Mouse (Mus musculus) cerebellum, adult (tissue): ENCODE data around the gene Rusc2.

Experiments
- ATAC-seq: cut with Nextera tagmentation; 2 replicates; pipeline ENCODE4 v1.9.2; 2017; ENCODE audit warnings: mild to moderate bottlenecking, moderate library complexity, mixed read lengths; ENCODE audit not compliant: insufficient number of reproducible peaks, low FRiP score, low TSS enrichment

Rusc2 gene

DNA sequence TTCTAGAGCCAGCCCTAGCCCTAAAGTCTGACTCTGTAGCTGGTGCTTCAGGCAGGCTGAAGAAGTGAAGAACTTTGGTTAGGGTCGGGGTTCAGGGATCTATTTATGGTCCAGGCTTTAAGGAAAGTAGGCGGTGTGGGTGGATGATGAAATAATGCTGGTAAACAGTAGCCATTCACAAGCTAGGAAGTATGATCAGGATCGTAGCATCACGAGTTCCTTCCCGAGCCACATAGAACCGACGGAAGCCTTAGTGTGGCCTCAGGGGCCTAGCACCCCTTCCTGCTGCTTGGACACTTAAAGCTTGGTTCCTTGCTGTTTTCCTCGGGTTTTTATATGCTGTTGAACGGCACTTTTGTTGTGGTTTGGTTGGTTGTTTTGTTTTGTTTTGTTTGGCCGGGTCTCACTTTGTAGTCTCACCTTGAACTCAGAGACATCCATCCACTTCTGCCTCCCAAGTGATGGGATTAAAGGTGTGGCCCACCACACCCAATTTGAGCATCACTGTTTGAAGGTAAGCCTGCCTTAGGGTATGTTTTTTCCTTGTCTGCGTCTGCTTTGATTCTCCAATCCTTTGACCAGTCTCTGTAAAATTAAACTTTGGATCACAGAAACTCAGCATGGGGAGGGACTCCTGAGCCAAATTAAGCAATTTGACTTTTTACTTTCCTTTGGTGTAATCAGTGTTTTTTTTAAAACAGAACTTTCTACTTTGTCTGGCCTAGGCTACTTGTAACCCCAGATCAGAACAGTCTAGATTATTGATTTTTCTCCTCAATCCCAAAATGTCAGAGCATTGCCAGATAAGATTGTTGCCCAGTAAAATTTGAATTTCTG, 1.7 kb downstream of the Rusc2 start:
- ATAC-seq = no peak

DNA sequence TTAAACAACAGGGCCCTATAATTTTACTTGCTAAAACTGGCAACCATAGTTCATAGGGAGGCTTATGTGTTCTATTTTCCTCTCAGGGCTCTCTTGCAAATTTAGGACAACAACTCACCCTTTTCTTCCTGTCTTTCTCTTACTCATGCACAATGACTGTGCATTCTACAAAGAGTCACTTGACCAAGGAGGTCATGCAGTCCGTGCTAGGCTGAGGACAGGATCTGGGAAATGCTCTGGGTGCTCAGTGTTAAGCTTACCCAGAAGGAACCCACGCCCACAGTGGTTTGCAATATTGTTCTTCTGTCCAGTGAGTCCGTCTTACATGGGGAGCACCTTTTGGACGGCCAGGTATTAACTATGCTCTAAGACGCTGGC, 2.3 kb downstream of the Rusc2 start:
- ATAC-seq = no peak

DNA sequence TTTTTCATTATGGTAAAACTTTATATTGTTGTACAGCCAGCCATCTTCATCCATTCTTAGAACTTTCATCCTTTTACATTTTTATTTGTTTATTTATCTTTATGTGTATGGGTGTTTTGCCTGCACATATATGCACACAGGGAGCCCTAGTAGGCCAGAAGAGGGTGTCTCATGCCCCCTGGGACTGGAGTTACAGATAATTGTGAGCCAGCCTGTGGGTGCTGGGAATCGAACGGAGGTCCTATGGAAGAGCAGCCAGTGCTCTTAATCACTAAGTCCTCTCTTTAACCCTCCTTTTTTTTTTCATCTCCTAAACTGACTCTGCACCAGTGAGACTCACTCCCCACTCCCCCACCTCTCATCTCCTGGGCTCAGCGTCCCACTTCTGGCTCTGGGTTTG, 2.8 kb downstream of the Rusc2 start:
- ATAC-seq = no peak

DNA sequence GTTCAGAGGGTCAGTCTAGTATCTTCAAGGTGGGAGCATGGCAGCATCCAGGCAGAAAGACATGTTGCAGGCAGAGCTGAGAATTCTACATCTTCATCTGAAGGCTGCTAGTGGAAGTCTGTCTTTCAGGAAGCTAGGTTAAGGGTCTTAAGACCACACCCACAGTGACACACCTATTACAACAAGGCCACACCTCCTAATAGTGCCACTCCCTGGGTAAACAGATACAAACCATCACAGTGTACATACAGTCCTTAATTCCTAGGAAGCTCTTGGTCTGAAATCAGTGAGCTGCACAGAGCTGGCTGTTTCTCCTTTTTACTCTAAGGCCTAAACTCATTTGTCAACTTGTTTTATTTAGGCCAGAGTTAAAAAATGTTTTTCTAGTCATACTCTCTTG, 5.2 kb downstream of the Rusc2 start:
- ATAC-seq = no peak

DNA sequence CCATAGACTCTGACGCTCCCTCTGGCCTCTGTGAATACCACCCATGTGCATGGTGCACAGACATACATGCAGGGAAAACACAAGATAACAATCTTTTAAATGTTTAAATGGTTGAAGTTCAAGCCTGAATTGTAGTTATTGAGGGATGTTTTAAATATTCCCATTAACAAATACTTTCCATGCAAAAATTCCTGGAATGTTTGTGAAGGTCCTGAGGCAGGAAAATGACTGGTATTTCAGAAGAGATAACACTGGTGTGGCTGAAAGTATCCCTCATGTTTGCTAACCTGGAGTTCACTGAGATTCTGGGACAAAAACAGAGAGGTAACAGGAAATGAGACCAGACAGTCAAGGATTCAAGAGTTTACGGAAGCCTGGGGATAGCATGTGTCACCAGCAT, 7.6 kb downstream of the Rusc2 start:
- no peak for ATAC-seq

DNA sequence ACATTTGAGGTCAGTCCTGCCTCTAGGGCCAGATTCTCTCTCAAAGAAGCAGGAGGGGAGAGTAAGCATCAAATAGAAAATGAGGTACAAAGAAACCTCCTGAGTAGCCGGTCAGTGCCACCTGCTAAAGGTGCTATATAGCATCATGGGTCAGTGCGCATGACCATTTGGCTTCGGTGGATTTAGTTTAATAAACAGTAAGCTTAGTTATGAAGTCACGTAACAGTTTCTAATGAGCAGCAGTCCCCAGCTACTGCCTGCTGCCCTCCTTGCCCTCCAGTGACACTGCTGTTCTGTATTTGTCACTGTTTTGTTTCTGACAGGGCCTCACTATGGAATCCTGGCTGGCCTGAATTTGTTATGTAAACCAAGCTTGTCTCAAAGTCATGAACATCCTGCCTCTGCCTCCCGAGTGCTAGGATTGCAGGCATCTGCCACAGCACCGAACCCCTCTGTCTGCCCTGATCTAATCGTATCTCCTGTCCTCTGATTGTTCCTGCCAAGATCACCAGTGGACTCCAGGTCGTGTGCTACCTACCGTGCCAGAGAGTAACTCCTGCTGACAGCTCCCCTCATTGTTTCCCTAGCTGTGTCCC, 8.2 kb downstream of the Rusc2 start:
- peak; percentile 33; the same call in 1 of the 2 replicates for ATAC-seq

DNA sequence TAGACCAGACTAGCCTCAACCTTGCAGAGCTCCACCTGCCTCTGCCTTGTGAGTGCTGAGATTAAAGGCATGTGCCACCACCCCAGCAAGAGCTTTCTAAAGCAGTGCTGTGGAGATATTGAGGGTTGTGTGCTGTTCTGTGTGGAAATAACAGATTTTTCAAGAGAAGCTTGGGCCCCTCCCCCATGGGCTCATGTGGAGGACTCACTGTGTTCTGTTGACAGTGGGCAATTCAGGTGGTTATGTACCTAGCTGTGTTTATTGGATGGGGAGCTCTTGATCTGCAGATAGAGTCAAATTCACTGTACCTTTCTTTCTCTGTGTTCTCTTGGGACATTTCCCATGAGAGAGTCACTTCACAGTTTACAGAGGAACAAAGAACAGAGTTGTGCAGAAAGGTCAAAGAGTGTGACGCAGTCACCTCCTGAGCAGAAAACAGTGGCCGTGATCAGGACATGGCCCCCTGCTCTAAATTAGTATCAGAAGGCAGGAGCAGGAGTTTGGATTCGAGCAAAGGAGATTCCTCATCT, 9.8 kb downstream of the Rusc2 start:
- no peak for ATAC-seq

DNA sequence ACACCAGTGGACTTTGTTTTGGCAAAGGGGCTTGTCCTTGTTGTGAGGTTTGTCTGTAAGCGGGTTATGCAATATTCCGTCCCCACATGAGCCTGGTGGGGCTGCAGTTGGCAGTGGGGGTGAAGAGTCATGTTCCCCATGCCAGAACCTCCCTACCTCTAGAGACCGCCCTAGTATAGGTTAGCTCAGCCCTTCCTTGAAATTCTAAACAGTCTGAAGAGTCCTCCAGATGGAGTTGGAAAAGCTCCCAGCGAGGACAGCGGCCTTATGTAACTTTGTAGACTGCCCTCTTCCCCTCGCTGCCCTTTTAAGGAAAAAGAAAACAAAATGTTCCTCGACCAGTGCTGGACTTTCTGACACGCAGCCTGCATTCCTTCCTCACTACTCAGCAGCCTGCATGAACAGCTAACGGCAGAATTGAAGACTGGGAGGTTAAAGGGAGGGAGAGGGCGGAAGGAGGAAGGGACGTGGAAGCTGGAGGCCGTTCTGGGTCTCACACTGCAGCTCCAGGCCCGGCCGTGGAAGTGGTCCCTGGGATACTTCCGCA, 12.6 kb downstream of the Rusc2 start:
- peak; percentile 68 for ATAC-seq

DNA sequence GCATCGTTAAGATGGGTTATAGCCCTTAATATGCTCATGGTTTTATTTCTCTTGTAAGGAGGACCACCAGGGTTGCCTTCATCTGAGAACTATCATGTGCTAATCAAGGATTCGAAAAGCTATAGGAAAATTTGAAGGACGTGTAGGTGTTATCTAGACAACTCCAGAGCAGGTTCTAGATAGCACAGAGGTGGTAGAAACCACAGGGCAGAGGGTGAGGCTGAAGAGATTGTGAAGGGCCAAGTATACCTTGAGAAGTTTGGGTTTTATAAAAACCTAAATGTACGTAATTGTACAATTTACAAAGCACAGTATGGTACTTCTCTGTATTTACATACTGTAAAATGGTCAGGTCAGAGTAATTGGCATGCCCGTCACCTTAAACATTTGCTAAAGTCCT, 13.4 kb downstream of the Rusc2 start:
- no peak for ATAC-seq

DNA sequence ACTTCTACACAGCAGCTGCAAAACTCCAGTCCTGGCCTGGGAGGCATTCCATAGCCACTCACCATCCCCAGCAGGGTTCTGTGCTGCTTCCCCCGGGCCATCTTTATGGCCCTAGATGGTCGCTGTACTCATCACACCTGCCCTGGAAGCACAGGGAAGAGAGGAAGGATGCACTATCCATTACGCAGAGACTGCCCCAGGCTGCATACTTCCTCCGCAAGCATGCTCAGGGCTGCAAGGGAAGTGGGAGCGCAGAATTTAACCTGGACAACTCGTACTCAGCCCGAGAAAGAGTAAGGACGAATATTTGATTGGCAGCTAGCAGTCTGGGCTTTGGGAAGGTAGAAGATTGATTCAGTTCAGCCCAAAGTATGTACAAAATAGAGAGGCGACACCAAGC, 14.1 kb downstream of the Rusc2 start:
- ATAC-seq = no peak

DNA sequence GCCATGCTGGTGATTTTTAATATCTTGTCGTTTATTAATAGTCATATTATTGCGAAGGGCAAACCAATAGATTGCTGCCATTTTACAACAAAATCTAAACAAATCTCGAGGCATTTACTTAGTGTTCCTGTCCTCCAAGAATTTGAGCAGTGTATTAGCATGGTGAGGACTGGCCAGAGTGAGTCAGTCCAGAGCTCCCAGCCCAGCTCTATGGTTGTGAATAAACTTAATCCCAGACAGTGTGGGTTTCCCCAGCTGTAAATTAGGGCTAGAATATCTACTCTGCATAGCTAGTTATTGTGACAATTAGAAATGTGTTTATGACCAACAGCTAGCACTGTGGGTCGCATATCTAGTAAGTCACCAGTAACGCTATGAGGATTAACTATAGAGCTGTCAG, 14.6 kb downstream of the Rusc2 start:
- no peak for ATAC-seq

DNA sequence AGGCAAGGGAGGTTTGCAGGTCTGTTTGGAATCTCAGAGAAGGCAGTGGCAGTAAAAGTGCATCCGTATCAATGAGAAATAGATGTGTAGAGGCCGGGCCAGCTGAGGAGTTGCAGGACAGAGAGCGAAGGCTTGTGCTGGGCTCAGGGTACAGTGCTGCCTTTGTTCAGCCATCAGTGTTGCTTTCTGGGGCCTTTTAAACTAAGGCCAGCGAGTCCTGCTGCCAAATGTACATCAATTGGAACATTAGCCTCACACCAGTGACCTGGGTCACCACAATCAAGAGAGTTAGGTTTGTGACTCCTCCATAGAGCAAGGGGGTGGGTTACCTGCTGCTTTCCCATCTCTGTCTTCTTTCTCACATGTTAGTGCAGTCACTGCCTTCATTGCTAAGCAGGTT, 16.2 kb downstream of the Rusc2 start:
- ATAC-seq = no peak

DNA sequence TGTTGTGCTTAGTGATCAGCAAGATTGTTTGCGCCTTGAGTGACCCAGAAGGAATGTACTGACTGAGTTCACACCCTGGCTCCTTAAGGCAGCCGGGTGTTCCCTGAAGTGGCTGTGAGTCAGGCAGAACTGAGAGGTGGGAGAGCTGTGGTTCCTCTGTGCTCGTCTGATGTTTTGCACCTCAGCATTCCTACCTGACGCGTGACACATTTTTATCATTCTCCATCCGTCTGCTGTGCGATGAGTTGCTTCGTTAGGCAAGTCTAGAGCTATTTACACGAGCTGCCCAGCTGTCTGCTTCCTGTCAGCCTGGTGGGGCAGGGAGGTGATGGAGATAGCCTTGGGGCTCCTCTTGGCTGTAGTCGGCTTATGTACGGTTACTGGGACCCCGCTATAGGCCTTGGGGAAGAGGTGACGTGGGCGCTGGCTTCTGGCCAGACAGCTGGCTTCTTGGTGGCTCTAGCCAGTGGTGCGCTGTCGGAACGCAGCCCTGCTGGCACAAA, 17.1 kb downstream of the Rusc2 start:
- ATAC-seq = no peak

DNA sequence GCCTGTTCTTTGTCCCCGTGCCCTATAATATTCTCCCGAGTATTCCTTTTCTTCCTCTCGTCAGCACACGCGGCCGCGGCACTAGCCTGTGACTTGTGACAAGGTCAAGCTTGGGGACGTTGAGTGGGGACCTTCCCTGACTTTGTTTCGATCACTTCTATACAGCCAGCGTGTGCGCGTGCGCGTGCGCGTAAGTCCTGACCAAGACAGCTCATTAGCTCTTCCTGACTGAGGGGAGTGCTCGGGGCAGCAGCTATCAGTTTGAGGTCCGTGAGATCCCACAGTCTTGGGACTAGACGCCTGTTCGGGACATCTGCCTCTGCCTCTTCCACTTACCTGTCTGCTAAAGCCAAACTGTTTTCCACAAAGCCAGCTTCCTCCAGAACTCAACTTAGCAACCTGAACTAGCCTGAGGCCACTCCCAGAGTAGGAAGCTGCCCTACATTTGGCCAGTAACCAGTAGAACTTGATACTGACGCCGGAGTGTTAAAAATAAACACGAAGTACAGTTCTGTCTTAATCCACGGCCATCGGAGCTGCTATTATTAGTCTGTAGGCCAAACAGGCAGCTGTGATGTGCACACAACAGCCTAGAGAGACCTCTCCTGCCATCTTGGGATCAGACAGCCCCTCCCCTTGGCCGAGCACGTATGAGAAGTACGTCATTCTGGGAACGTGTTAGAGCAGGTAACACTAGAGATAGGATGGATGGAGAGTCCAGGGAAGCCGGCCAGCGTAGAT, 17.8 kb downstream of the Rusc2 start:
- no peak for ATAC-seq

DNA sequence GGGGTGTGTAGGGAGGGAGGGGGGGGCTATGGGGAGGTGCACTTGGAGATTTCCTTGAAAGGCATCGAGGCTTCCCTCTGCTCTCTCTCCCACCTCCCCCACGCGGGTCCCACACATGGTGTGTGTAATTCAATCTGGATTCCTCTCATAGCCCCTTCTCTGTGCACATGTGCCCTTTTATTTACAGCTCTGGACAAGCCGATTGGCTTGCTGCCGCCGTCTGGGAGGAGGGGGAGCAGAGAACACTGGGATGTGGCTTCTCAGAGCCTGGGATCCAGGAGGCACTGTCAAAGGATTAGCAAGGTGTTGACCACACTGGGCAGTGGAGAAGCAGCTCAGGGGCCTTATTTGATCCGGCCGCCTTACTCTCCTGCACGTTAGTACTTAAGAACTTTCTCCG, 19.2 kb downstream of the Rusc2 start:
- ATAC-seq = no peak

DNA sequence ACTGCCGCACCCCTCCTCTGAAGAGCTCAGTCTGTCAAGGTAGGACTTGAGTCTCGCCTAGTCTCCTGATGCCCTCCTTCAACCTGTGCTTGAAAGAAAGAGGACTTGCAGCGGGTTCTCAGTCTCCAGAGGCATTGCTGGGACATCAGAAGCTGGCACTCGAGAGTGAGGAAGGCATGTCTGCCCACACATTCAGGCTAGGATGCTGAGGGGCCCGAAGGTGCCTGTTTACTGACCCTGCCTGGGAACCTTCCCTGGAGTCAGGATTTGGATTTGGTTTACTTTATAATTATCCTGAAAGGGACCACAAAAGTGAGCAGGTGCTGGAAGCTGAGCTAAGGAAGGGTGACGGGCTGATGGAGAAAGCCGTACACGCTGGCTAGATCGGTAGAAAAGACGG, 19.7 kb downstream of the Rusc2 start:
- ATAC-seq = no peak

DNA sequence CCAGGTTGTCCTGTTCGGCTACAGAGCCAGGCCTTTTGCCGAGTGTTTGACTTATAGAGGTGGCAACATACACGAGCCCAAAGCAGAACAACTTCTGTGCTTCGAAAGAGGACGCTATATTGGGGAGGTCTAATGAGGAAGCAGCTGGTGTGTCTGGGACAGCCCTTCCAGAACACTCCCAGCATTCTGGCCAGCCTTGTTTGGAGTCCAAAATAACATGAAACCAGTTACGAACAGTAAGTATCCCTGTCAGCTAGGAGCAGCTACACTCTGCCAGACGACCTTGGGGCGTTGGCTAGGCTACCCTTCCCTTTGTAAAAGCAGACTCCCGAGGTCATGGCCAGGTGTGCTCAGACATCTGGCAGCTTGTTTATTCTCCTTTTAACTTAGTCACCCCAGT, 20.4 kb downstream of the Rusc2 start:
- ATAC-seq = no peak

DNA sequence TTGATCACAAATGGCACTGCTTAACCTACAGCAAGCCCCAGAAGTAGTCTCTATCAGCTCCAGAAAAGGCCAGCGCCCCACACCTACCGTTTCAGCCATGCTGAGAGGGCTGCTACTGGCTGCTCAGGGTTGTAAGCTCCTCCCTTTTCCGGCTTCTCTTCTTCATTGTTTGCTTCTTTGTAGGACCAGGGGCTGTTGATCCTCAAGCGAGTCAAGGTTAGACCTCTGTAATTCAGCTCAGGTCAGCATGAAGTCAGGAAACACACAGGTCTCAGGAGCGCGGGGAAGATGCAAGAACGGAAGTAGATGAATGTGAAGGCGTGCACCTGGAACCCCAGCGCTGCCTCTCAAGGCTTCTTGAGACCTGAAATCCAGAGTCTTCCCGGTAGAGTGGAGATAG, 22.9 kb downstream of the Rusc2 start:
- ATAC-seq = no peak

DNA sequence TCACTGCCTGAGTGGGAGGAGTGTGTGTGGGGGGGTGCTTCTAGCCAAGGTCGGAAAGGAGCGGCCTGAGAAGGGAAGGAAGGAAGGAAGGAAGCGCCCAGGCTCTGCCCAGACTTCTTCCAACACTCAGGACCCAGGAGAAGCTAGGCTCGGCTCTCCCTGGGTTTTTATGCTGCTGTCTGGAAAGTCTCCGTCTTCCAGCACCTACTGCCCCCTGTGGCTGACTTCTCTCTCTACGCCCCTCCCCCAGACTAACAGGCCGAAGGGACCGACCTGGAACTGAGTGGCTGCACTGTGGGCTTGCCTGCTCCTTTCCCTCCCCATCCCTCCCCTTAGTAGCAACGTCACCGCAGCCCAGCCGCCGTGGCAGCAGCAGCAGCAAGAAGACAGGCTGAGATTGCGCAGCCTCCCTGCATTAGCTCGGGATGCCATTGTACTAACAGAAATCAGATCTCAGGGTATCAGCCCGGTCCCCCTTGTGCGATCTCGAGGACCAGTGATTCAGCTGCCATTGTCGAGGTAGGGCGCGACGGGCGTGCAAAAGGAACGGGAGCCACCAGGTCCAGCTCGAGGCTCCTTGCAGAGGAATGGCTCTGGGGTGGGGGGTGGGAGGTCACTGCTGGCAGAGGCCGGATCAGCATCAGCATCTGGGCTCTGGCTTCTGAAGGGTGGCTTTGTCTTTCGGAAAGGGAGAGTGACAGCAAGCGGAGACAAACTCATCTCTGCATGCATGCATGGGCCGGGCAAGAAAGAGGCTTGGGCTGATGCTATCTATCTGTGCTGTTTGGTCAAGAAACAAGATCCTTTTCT, 24.6 kb downstream of the Rusc2 start:
- peak; percentile 57 for ATAC-seq
